Mouse (Mus musculus) ES-E14 (cell line): ENCODE results near the gene Rasgef1b. TPM values are rescaled to one million over a fixed set of nuclear protein-coding genes. Genes with fewer than 3 reads are reported as not detected.
A peak's percentile ranks its signal among the peaks of the same experiment; 100 is the strongest.

Source experiments
- DNase-seq: peaks from one replicate; pipeline ENCODE4 v3.0.0-alpha.2; 2013; ENCODE audit warnings: low read depth, low spot score
- H3K27ac ChIP-seq: 2 replicates; pipeline ENCODE4 v1.5.1; 2012; ENCODE audit warnings: low read depth, mild to moderate bottlenecking, low read length, moderate library complexity, mixed read lengths; ENCODE audit not compliant: poor library complexity, insufficient read depth, severe bottlenecking
- H3K36me3 ChIP-seq: 2 replicates; pipeline ENCODE4 v1.6.1; 2012; ENCODE audit warnings: mild to moderate bottlenecking, low read length, moderate library complexity, mixed read lengths; ENCODE audit not compliant: control insufficient read depth, poor library complexity, insufficient read depth, severe bottlenecking
- H3K4me1 ChIP-seq, 2 experiments: fragments of 150-350 bp in 1 of 2; sonication (generic) in 1 of 2; 2 replicates each; pipeline ENCODE4 v1.6.1; 2012; ENCODE audit warnings: low read length in 2 of 2, mild to moderate bottlenecking in 1 of 2, mixed read lengths in 1 of 2; ENCODE audit not compliant: control insufficient read depth in 2 of 2, insufficient read depth in 2 of 2, poor library complexity in 1 of 2
- H3K4me3 ChIP-seq, 2 experiments: fragments of 150-350 bp in 1 of 2; sonication (generic) in 1 of 2; 2 replicates each; pipeline ENCODE4 v1.5.1; 2012; ENCODE audit warnings: low read length in 2 of 2, low read depth in 1 of 2, mild to moderate bottlenecking in 1 of 2, mixed read lengths in 1 of 2; ENCODE audit not compliant: insufficient read depth in 1 of 2, poor library complexity in 1 of 2, severe bottlenecking in 1 of 2
- H3K9ac ChIP-seq: 2 replicates; pipeline ENCODE4 v1.6.1; 2012; ENCODE audit warnings: low read depth, mild to moderate bottlenecking, low read length, mixed read lengths; ENCODE audit not compliant: poor library complexity, insufficient read depth, severe bottlenecking
- H3K9me3 ChIP-seq: fragments of 150-350 bp; sonication (generic); 2 replicates; pipeline ENCODE4 v1.6.1; 2012; ENCODE audit warnings: low read depth, mild to moderate bottlenecking, low read length; ENCODE audit not compliant: control insufficient read depth, insufficient read depth
- CHD2 ChIP-seq: IDR thresholded peaks from 2 replicates; pipeline ENCODE4 v1.6.1; 2014; ENCODE audit warnings: mild to moderate bottlenecking, low read depth, low read length, inconsistent platforms
- HCFC1 ChIP-seq: IDR thresholded peaks from 2 replicates; pipeline ENCODE4 v1.6.1; 2012; ENCODE audit warnings: low read length, inconsistent platforms, borderline replicate concordance; ENCODE audit not compliant: insufficient read depth
- MAFK ChIP-seq: IDR thresholded peaks from 2 replicates; pipeline ENCODE4 v1.6.1; 2014; ENCODE audit warnings: mild to moderate bottlenecking, low read depth, low read length, inconsistent platforms; ENCODE audit not compliant: insufficient read depth
- ZC3H11A ChIP-seq: IDR thresholded peaks from 2 replicates; pipeline ENCODE4 v1.6.1; 2012; ENCODE audit warnings: low read depth, mild to moderate bottlenecking, inconsistent platforms, low read length, borderline replicate concordance
- ZNF384 ChIP-seq: IDR thresholded peaks from 2 replicates; pipeline ENCODE4 v1.6.1; 2012; ENCODE audit warnings: low read depth, low read length, inconsistent platforms
- in situ Hi-C, 2 experiments: fragments of 600-800 bp; cut with MboI; formaldehyde crosslinking; loops; one replicate each; pipeline ENCODE4 v1.15.1; 2025; ENCODE audit warnings: low sequenced_read_pairs in 2 of 2, inconsistent platforms in 1 of 2; ENCODE audit not compliant: unreplicated experiment in 2 of 2
- total RNA-seq: library from RNA; depleted of rRNA; stranded (reverse); fragments of 300-350 nt; gene quantifications from 2 replicates; pipeline ENCODE4 v1.2.3, GENCODE M21; 2012

Gene Rasgef1b
- total RNA-seq, 1 experiment, result 2.8 TPM

DNA sequence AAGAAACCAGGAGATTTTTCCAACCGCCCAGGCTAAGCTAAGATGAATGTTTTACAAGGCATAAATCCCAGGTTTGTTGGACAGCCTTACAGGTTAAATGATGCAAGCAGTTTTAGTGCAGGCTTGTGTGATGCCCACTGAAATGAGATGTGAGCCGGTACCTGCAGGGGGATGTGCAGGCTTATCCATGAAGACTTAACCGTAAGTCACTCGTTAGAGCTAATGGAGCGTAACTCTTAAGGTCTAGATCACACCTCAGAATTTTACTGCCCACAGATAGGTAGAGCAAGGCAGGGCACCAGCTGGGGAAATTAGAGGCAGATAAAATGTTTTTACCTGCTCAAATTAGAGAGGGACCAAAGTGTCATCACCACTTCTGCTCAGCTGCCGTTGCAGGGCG lies 14.0 kb upstream of the Rasgef1b start:
- Histone ChIP-seq H3K4me1 (peaks cover 0 to 4% of the 10 kb centered on the region in 2 experiments; a peak in 2 of 4 replicates), H3K9ac (no peak overlapping the region), H3K36me3 (no peaks in the 10 kb centered on the region), H3K27ac (no peak overlapping the region), H3K4me3 (no peak overlapping the region), H3K9me3 (no peaks in the 10 kb centered on the region)
- TF ChIP-seq MAFK, result no peak
- no peak for TF ChIP-seq HCFC1
- TF ChIP-seq CHD2, result no peak
- no peak for TF ChIP-seq ZC3H11A
- TF ChIP-seq ZNF384, result no peak
- no peak for DNase-seq
- in situ Hi-C loops, result no loop called here

DNA sequence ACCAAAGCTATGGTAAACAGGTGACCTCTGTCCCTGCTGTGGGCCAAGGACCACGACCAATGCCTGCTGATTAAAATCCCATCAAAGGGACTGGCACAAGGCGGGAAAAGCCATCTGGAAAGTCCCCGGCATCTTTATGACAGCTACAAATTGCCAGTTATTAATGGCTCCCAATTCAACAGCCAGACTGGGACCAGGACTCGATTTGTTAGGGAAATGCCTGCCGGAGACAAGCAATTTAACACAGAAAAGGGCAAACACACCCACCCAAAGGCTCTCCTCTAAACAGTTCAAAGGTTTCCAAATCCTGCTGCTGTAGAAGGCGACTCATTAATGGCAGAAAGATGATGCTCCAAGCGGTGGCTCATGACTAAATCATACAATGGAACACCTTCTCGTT lies 13.2 kb upstream of the Rasgef1b start:
- no peak overlapping the region for H3K9ac ChIP-seq
- no peaks in the 10 kb centered on the region for H3K9me3 ChIP-seq
- H3K4me3 ChIP-seq, result no peak overlapping the region
- no peak for TF ChIP-seq HCFC1
- TF ChIP-seq ZNF384, result no peak
- no peak for TF ChIP-seq CHD2
- no peak for TF ChIP-seq ZC3H11A
- no peak for TF ChIP-seq MAFK
- peaks cover 0 to 6% of the 10 kb centered on the region in 2 experiments; a peak in 2 of 4 replicates for H3K4me1 ChIP-seq
- no peaks in the 10 kb centered on the region for H3K36me3 ChIP-seq
- H3K27ac ChIP-seq, result no peak overlapping the region
- no peak for DNase-seq
- in situ Hi-C loops, result no loop called here

DNA sequence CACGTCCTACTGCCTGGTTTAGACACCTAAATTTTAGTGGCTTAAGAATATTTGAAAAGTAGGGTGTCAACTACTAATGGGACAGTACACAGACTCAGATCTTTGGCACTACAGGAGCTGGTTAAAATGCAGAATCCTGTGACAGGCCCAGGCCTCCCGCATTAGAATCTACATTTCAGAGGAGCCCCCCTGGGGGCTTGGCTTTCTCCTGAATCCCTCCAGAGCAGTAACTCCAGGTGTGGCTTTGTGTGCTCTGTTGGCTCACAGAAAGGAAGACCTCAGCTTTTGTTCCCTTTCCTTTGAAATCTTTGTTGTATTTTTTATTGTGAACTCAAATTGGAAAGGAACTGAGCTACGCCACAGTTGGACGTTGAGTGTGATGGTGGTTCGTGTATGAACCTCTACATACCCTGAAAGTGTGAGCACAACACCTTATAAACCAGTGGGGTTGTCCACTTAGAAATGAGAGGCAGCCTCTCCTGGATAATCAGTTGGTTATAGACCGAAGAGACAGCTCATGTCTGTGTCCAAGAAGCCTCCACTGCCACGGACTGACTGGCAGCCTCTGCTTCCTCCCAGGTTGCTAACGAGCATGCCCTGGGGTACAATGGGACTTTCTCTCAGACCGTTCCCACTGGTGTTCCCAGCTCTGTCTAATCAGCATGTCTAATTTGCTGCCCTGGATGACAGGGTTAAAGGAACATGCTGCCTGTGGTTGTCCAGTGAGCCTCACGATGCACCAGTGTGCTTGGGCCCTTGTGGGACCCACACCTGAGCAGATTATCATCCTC lies 9.3 kb upstream of the Rasgef1b start:
- Histone ChIP-seq H3K27ac (no peak overlapping the region), H3K9me3 (no peaks in the 10 kb centered on the region), H3K9ac (no peak overlapping the region), H3K4me1 (peaks cover 0 to 6% of the 10 kb centered on the region in 2 experiments; a peak in 2 of 4 replicates), H3K4me3 (no peak overlapping the region), H3K36me3 (no peaks in the 10 kb centered on the region)
- TF ChIP-seq CHD2, result no peak
- no peak for TF ChIP-seq HCFC1
- TF ChIP-seq ZC3H11A, result no peak
- no peak for TF ChIP-seq MAFK
- no peak for TF ChIP-seq ZNF384
- in situ Hi-C loops, result no loop called here
- peak; percentile 73 for DNase-seq

DNA sequence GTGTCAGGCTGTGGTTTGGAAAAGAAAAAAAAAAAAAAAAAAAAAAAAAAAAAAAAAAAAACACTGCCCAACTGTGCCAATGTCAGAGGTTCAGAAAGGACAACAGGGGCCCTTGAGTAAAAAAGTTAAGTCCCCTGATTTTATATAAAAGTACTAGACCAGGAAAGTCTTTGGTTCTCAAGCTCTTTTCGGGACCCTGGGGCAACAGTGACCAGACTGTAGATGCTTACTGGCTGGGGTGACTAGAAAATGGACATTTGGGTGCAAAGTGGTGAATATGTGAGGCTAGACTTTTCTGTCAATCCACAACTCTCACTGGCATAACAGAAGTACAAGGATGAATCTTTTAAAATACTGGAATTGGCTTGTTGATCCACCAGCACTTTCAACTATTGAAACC lies 1.1 kb upstream of the Rasgef1b start:
- H3K9ac ChIP-seq, result no peak overlapping the region
- DNase-seq, result no peak
- no peak for TF ChIP-seq ZC3H11A
- no peak for TF ChIP-seq ZNF384
- TF ChIP-seq CHD2, result no peak
- TF ChIP-seq MAFK, result no peak
- TF ChIP-seq HCFC1, result no peak
- no peaks in the 10 kb centered on the region for H3K9me3 ChIP-seq
- peaks cover 0 to 3% of the 10 kb centered on the region in 2 experiments; a peak in 1 of 4 replicates for H3K4me1 ChIP-seq
- H3K27ac ChIP-seq, result no peak overlapping the region
- in situ Hi-C loops, result no loop called here
- no peaks in the 10 kb centered on the region for H3K36me3 ChIP-seq
- no peak overlapping the region for H3K4me3 ChIP-seq
